Mouse (Mus musculus) liver, embryonic 14.5 days (tissue): ENCODE data around the gene Efcab12. TPM values are rescaled to one million over a fixed set of nuclear protein-coding genes. Genes with fewer than 3 reads are reported as not detected.

Experiments used
- ATAC-seq: fragments of 200-750 bp; cut with Nextera tagmentation; 2 replicates; pipeline ENCODE4 v1.8.0; 2017; ENCODE audit warnings: moderate number of reproducible peaks, mild to moderate bottlenecking, moderate library complexity; ENCODE audit not compliant: insufficient read depth
- DNase-seq, 3 experiments: peaks; one replicate each; pipeline ENCODE4 v3.0.0-alpha.2; 2012 to 2013; ENCODE audit warnings: low read depth in 3 of 3, low spot score in 3 of 3
- H3K27ac ChIP-seq: fragments of 300-500 bp; sonication (generic); 2 replicates; pipeline ENCODE4 v1.5.1; 2014; ENCODE audit warnings: moderate library complexity, mild to moderate bottlenecking, control low read depth, inconsistent platforms
- H3K27me3 ChIP-seq: fragments of 300-500 bp; sonication (generic); 2 replicates; pipeline ENCODE4 v1.6.1; 2014; ENCODE audit warnings: mild to moderate bottlenecking, low read length, moderate library complexity; ENCODE audit not compliant: control insufficient read depth, insufficient read depth
- H3K36me3 ChIP-seq: fragments of 300-500 bp; sonication (generic); replicated peaks from 2 replicates; pipeline ENCODE4 v1.6.1; 2014; ENCODE audit warnings: low read depth; ENCODE audit not compliant: control insufficient read depth, insufficient read depth
- H3K4me1 ChIP-seq, 2 experiments: fragments of 200-500 bp in 1 of 2; fragments of 300-500 bp in 1 of 2; sonication (generic) in 1 of 2; replicated peaks; 2 replicates each; pipeline ENCODE4 v1.6.1; 2012 to 2014; ENCODE audit warnings: antibody characterized with exemption in 1 of 2, inconsistent platforms in 1 of 2, low read length in 1 of 2; ENCODE audit not compliant: control insufficient read depth in 2 of 2, insufficient read depth in 2 of 2
- H3K4me2 ChIP-seq: fragments of 300-500 bp; sonication (generic); 2 replicates; pipeline ENCODE4 v1.6.1; 2014; ENCODE audit warnings: low read depth, mild to moderate bottlenecking, control low read depth, moderate library complexity
- H3K4me3 ChIP-seq, 2 experiments: fragments of 200-500 bp in 1 of 2; fragments of 300-500 bp in 1 of 2; sonication (generic) in 1 of 2; 2 replicates each; pipeline ENCODE4 v1.5.1; 2012 to 2014; ENCODE audit warnings: low read depth in 2 of 2, low read length in 2 of 2, mild to moderate bottlenecking in 2 of 2, control low read depth in 1 of 2, inconsistent platforms in 1 of 2, moderate library complexity in 1 of 2; ENCODE audit not compliant: insufficient read depth in 1 of 2
- H3K9ac ChIP-seq: fragments of 300-500 bp; sonication (generic); replicated peaks from 2 replicates; pipeline ENCODE4 v1.6.1; 2014; ENCODE audit warnings: mild to moderate bottlenecking, control low read depth, moderate library complexity
- H3K9me3 ChIP-seq: fragments of 300-500 bp; sonication (generic); 2 replicates; pipeline ENCODE4 v1.6.1; 2016; ENCODE audit warnings: low read length, mixed read lengths; ENCODE audit not compliant: control insufficient read depth
- CTCF ChIP-seq: IDR thresholded peaks from 2 replicates; pipeline ENCODE4 v1.5.1; 2016; ENCODE audit warnings: antibody characterized with exemption, low read depth, control low read depth
- EP300 ChIP-seq: IDR thresholded peaks from 2 replicates; pipeline ENCODE4 v1.6.1; 2016; ENCODE audit warnings: antibody characterized with exemption, low read depth
- WGBS: fragments of 180-500 bp; shearing (Covaris S2); extraction: QIAGEN DNeasy Blood & Tissue Kit; methylation state at CpG from one replicate; pipeline ENCODE4 v1.1.7; 2014; ENCODE audit not compliant: insufficient replicate concordance; 5-methylcytosine and 5-hydroxymethylcytosine counted together
- polyA plus RNA-seq, 2 experiments: library from polyadenylated mRNA; depleted of rRNA in 1 of 2; stranded (reverse) in 1 of 2; unstranded in 1 of 2; fragments of >200 nt; fragmentation: Nextera tagmentation in 1 of 2; extraction: Ambion mirVana in 1 of 2; gene quantifications; 2 replicates each; pipeline versions ENCODE4 v1.2.1 to v1.2.3; 2012 to 2014

Efcab12 gene
- polyA plus RNA-seq, 2 experiments: 0.11 TPM; not detected in 1

DNA sequence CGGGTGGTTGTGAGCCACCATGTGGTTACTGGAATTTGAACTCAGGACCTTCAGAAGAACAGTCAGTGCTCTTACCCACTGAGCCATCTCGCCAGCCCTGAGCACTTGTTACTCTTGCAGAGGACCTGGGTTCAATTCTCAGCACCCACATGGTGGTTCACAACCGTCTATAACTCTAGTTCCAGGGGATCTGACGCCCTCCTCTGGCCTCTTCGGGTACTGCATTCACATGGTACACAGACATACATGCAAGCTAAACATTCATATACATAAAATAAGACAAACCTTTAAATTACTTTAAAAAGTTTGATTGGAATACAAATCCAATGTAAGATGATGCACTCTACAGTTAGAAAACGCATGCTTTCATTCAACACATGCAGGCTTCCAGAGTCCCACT, 66.0 kb downstream of the Efcab12 start:
- H3K4me2 ChIP-seq: no peak overlapping the region
- no peak overlapping the region for H3K27ac ChIP-seq
- H3K27me3 ChIP-seq: no peaks in the 10 kb centered on the region
- no peak overlapping the region for H3K9ac ChIP-seq
- H3K4me1 ChIP-seq: peaks cover 3 to 24% of the 10 kb centered on the region in 2 experiments; a peak in 3 of 4 replicates
- TF ChIP-seq EP300 (no peak), CTCF (no peak; the same call in 1 of the 2 replicates)
- ATAC-seq: no peak
- 66% methylated on average over 6 of the region's 6 CpGs for whole genome bisulfite sequencing
- H3K9me3 ChIP-seq: no peaks in the 10 kb centered on the region
- no peaks in the 10 kb centered on the region for H3K36me3 ChIP-seq
- DNase-seq: no peak
- H3K4me3 ChIP-seq: no peak overlapping the region

DNA sequence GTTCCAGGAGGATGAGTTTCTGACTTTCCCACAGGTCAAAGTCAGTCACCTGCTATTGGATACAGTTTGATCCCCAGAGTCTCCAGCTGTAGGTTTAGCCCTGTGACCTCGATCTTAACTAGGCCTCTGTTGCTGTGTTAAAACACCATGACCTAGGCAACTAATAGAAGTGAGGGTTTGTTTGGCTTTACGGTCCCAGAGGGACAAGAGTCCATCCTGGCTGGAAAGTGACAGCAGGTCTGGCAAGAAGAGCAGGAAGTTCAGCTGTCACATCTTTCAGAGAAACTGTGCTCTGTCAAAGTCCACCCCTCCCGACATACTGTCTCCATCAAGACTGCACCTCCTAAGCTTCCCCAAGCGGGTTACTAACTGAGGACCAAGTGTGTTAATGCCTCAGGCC, 67.4 kb downstream of the Efcab12 start:
- no peak overlapping the region for H3K9ac ChIP-seq
- ATAC-seq (no peak), DNase-seq (no peak)
- H3K27ac ChIP-seq: no peak overlapping the region
- no peaks in the 10 kb centered on the region for H3K36me3 ChIP-seq
- no peak for TF ChIP-seq CTCF
- no peak for TF ChIP-seq EP300
- H3K4me2 ChIP-seq: no peak overlapping the region
- no peaks in the 10 kb centered on the region for H3K27me3 ChIP-seq
- 55% methylated on average over 4 of the region's 4 CpGs for WGBS
- H3K9me3 ChIP-seq: no peaks in the 10 kb centered on the region
- H3K4me3 ChIP-seq: no peak overlapping the region
- H3K4me1 ChIP-seq: peaks cover 3 to 19% of the 10 kb centered on the region in 2 experiments; a peak in 3 of 4 replicates

DNA sequence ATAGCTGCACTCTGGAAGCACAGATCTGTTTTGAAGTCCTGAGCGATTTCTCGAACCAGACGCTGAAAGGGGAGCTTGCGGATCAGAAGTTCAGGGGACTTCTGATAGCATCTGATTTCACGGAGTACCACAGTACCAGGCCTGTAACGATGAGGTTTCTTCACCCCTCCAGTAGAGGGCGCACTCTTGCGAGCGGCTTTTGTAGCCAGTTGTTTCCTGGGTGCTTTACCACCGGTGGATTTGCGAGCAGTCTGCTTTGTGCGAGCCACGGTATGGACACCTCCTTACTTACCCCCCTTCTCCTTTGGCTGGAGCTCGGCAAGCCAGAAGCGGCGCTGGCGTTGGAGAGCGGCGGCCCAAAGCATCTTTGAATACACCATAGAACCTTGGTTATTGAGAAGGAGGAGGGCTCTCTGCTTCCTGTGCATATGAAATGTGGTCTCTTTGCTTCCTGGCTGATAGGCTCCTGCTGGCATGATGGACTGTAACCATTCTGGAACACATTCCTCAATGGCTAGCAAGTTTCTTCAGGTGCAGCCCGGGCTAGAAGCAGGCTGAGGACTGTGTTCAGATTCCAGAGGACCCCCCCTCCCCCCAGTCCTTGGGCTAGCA, 68.0 kb downstream of the Efcab12 start:
- Histone ChIP-seq H3K27me3 (no peaks in the 10 kb centered on the region), H3K4me1 (peaks cover 3 to 13% of the 10 kb centered on the region in 2 experiments; a peak in 3 of 4 replicates), H3K36me3 (no peaks in the 10 kb centered on the region), H3K27ac (no peak overlapping the region), H3K9me3 (no peaks in the 10 kb centered on the region), H3K4me3 (no peak overlapping the region), H3K4me2 (no peak overlapping the region), H3K9ac (no peak overlapping the region)
- ATAC-seq (no peak), DNase-seq (no peak)
- TF ChIP-seq EP300 (no peak), CTCF (peak; percentile 68)
- WGBS: 61% methylated on average over 20 of the region's 20 CpGs

DNA sequence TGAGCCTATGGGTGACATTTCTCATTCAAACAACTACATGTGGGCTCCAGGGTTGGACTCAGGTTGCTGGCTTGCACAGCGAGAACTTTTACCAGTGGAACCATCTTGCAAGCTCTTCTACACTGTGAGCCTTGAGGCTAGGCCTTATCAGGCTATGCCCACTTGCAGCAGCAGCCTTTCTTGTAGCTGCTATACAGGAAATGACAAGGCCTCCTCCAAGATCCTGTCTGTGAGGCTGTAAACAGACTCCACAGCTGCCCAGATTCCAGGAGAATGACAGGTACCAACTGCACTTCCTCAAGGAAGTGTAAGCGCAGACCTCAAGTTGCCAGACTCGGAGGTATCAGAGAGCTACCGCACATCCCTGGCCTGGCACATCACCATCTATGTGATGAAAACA, 70.0 kb downstream of the Efcab12 start:
- no peaks in the 10 kb centered on the region for H3K36me3 ChIP-seq
- H3K27ac ChIP-seq: no peak overlapping the region
- no peak for DNase-seq
- peaks cover 0 to 12% of the 10 kb centered on the region in 2 experiments; a peak in 3 of 4 replicates for H3K4me1 ChIP-seq
- no peaks in the 10 kb centered on the region for H3K27me3 ChIP-seq
- TF ChIP-seq EP300 (no peak), CTCF (no peak)
- 17% methylated on average over 4 of the region's 4 CpGs for WGBS
- no peak overlapping the region for H3K9ac ChIP-seq
- H3K4me3 ChIP-seq: no peak overlapping the region
- peak; percentile 61; the same call in 1 of the 2 replicates for ATAC-seq
- no peaks in the 10 kb centered on the region for H3K9me3 ChIP-seq
- no peak overlapping the region for H3K4me2 ChIP-seq

DNA sequence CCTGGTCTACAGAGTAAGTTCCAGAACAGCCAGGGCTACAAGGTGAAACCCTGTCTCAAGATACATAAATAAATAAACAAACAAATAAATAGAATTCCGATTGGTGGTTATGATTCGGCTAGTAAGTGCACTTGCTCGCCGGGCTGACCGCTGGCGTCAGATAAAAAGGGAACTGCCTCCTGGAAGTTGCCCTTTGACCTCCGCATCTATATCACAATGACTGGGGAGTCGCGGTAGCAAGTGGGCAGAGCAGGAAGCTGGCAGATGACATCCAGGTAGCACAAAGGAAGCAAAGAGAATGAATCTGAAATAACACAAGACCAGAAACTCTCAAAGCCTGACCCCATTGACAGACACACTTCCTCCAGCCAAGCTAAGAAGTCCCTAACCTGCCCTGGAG, 70.9 kb downstream of the Efcab12 start:
- Histone ChIP-seq H3K9ac (no peak overlapping the region), H3K4me2 (no peak overlapping the region), H3K27me3 (no peaks in the 10 kb centered on the region), H3K4me3 (no peak overlapping the region), H3K27ac (no peak overlapping the region), H3K36me3 (no peaks in the 10 kb centered on the region), H3K9me3 (no peaks in the 10 kb centered on the region), H3K4me1 (peaks cover 4 to 18% of the 10 kb centered on the region in 2 experiments)
- TF ChIP-seq CTCF: no peak
- TF ChIP-seq EP300: no peak
- WGBS: 16% methylated on average over 9 of the region's 9 CpGs
- ATAC-seq (no peak), DNase-seq (no peak)
